Mouse (Mus musculus) embryonic facial prominence, embryonic 15.5 days (tissue): ENCODE measurements around the gene Ugt1a9. TPM values are rescaled to one million over a fixed set of nuclear protein-coding genes. Genes with fewer than 3 reads are reported as not detected.

ENCODE experiments used
- ATAC-seq: fragments of 200-750 bp; cut with Nextera tagmentation; 2 replicates; pipeline ENCODE4 v1.8.0; 2017; ENCODE audit warnings: low read depth, moderate TSS enrichment; ENCODE audit not compliant: insufficient number of reproducible peaks, low FRiP score, low TSS enrichment
- H3K27ac ChIP-seq: fragments of 300-500 bp; sonication (generic); replicated peaks from 2 replicates; pipeline ENCODE4 v1.5.1; 2015; ENCODE audit warnings: mild to moderate bottlenecking, inconsistent platforms
- H3K27me3 ChIP-seq: fragments of 300-500 bp; sonication (generic); 2 replicates; pipeline ENCODE4 v1.6.1; 2015; ENCODE audit warnings: inconsistent platforms
- H3K36me3 ChIP-seq: fragments of 300-500 bp; sonication (generic); 2 replicates; pipeline ENCODE4 v1.6.1; 2015; ENCODE audit warnings: mild to moderate bottlenecking, inconsistent platforms
- H3K4me1 ChIP-seq: fragments of 300-500 bp; sonication (generic); 2 replicates; pipeline ENCODE4 v1.6.1; 2015; ENCODE audit warnings: inconsistent platforms
- H3K4me2 ChIP-seq: fragments of 300-500 bp; sonication (generic); replicated peaks from 2 replicates; pipeline ENCODE4 v1.6.1; 2015; ENCODE audit warnings: mild to moderate bottlenecking, inconsistent platforms
- H3K4me3 ChIP-seq: fragments of 300-500 bp; sonication (generic); replicated peaks from 2 replicates; pipeline ENCODE4 v1.5.1; 2015; ENCODE audit warnings: mild to moderate bottlenecking, inconsistent platforms
- H3K9ac ChIP-seq: fragments of 300-500 bp; sonication (generic); 2 replicates; pipeline ENCODE4 v1.6.1; 2015; ENCODE audit warnings: inconsistent platforms
- H3K9me3 ChIP-seq: fragments of 300-500 bp; sonication (generic); replicated peaks from 2 replicates; pipeline ENCODE4 v1.6.1; 2016; ENCODE audit warnings: inconsistent platforms
- WGBS: fragments of 180-500 bp; shearing (Covaris S2); methylation state at CpG from one replicate; pipeline ENCODE4 v1.1.7; 2015; 5-methylcytosine and 5-hydroxymethylcytosine counted together
- polyA plus RNA-seq: library from polyadenylated mRNA; unstranded; fragments of >200 nt; fragmentation: Nextera tagmentation; extraction: Ambion mirVana; gene quantifications from 2 replicates; pipeline ENCODE4 v1.2.1, GENCODE M21; 2015

Ugt1a9 gene
- polyA plus RNA-seq, 1 experiment from 2014 or later, result not detected

- Histone ChIP-seq H3K4me1 (peaks cover 9% of the 10 kb centered on the region), H3K36me3 (peaks cover 95% of the 10 kb centered on the region), H3K27ac (no peak overlapping the region), H3K4me3 (no peak overlapping the region), H3K27me3 (no peaks in the 10 kb centered on the region), H3K4me2 (no peak overlapping the region), H3K9me3 (no peaks in the 10 kb centered on the region; the same call in 1 of the 2 replicates), H3K9ac (no peak overlapping the region)
- 89% methylated on average over 5 of the region's 5 CpGs for WGBS
- ATAC-seq, result no peak
Measured at GRCm38 (mm10) chr1:88263778-88264177, 193.2 kb downstream of the Ugt1a9 start.

DNA sequence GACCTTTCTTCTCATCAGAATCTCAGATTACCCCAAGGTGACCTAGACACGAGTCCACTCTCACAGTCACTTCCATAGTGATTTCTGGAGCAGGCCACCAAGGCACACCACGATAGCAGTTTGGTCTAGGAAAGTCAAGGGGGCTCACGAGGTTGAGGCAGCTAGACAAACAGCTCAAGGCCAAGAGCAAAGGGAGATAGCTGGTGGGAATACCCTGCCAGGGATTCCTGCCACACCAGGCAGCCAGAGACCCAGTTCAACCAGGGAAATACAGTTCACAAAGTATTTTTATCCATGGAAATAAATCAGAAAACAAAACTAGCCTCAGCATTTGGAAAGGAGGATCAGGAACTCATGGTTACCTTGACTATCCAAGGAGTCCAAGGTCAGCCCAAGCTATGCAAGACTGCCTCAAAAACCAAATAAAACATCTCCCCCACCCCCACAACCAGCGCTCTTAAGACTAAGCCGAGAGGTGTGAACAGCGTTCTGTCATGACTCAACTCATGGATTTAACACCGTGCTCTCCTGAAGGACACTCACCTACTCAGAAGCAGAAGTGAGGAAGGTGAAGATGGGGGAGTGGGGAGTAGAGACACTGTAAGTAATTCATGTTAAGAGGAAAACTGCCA is 193.8 kb downstream of the Ugt1a9 start:
- Histone ChIP-seq H3K36me3 (peaks cover 100% of the 10 kb centered on the region), H3K4me1 (peaks cover 5% of the 10 kb centered on the region), H3K9me3 (no peaks in the 10 kb centered on the region; the same call in 1 of the 2 replicates), H3K27me3 (no peaks in the 10 kb centered on the region), H3K9ac (no peak overlapping the region), H3K4me3 (no peak overlapping the region), H3K4me2 (no peak overlapping the region), H3K27ac (no peak overlapping the region)
- ATAC-seq, result no peak
- WGBS, result 90% methylated on average over 7 of the region's 7 CpGs

GRCm38 (mm10) chr1:88264869-88265240 is 194.3 kb downstream of the Ugt1a9 start:
- Histone ChIP-seq H3K27me3 (no peaks in the 10 kb centered on the region), H3K4me2 (no peak overlapping the region), H3K9ac (no peak overlapping the region), H3K4me3 (no peak overlapping the region), H3K27ac (no peak overlapping the region), H3K36me3 (peaks cover 100% of the 10 kb centered on the region), H3K9me3 (no peaks in the 10 kb centered on the region; the same call in 1 of the 2 replicates), H3K4me1 (peaks cover 4% of the 10 kb centered on the region)
- no peak for ATAC-seq
- WGBS, result 80% methylated on average over 4 of the region's 4 CpGs

- Histone ChIP-seq H3K4me1 (peaks cover 4% of the 10 kb centered on the region), H3K9me3 (no peaks in the 10 kb centered on the region; the same call in 1 of the 2 replicates), H3K36me3 (peaks cover 90% of the 10 kb centered on the region), H3K27ac (no peak overlapping the region), H3K4me2 (no peak overlapping the region), H3K27me3 (no peaks in the 10 kb centered on the region), H3K4me3 (no peak overlapping the region), H3K9ac (no peak overlapping the region)
- WGBS, result 89% methylated on average over 13 of the region's 13 CpGs
- no peak for ATAC-seq
Measured at GRCm38 (mm10) chr1:88266123-88266522, 195.5 kb downstream of the Ugt1a9 start.

- Histone ChIP-seq H3K9me3 (no peaks in the 10 kb centered on the region; the same call in 1 of the 2 replicates), H3K27ac (no peak overlapping the region), H3K4me1 (no peaks in the 10 kb centered on the region), H3K36me3 (peaks cover 86% of the 10 kb centered on the region), H3K4me3 (no peak overlapping the region), H3K4me2 (no peak overlapping the region), H3K27me3 (no peaks in the 10 kb centered on the region), H3K9ac (no peak overlapping the region)
- no peak for ATAC-seq
- 93% methylated on average over 6 of the region's 6 CpGs for WGBS
Measured at GRCm38 (mm10) chr1:88267489-88267888, 196.9 kb downstream of the Ugt1a9 start.

- no peaks in the 10 kb centered on the region for H3K27me3 ChIP-seq
- H3K4me1 ChIP-seq, result no peaks in the 10 kb centered on the region
- no peaks in the 10 kb centered on the region; the same call in 1 of the 2 replicates for H3K9me3 ChIP-seq
- peaks cover 86% of the 10 kb centered on the region for H3K36me3 ChIP-seq
- no peak overlapping the region for H3K27ac ChIP-seq
- H3K4me3 ChIP-seq, result no peak overlapping the region
- H3K9ac ChIP-seq, result no peak overlapping the region
- ATAC-seq, result no peak
- no peak overlapping the region for H3K4me2 ChIP-seq
- 85% methylated on average over 6 of the region's 6 CpGs for WGBS
Measured at GRCm38 (mm10) chr1:88268070-88268469, 197.5 kb downstream of the Ugt1a9 start.

Other genes starting within 250 kb of the Ugt1a9 start
- 28.9 and 29.8 TPM in 2 replicates for gene Dgkd, start 217.5 kb upstream of the Ugt1a9 start, polyA plus RNA-seq
- 40.2 and 42.5 TPM in 2 replicates for gene Usp40, start 62.2 kb upstream of the Ugt1a9 start, polyA plus RNA-seq
- gene Ugt1a10, start 15.4 kb upstream of the Ugt1a9 start, polyA plus RNA-seq, result not detected in 2 replicates
- gene Ugt1a8, start 17.0 kb downstream of the Ugt1a9 start, polyA plus RNA-seq, result not detected in 2 replicates
- gene Ugt1a7c, start 24.3 kb downstream of the Ugt1a9 start, polyA plus RNA-seq, result 3.0 and 4.9 TPM in 2 replicates
- gene Ugt1a6b, start 32.5 kb downstream of the Ugt1a9 start, polyA plus RNA-seq, result 2.1 and 3.7 TPM in 2 replicates
- gene Ugt1a6a, start 64.0 kb downstream of the Ugt1a9 start, polyA plus RNA-seq, result 16.8 and 18.0 TPM in 2 replicates
- not detected in 2 replicates for gene Ugt1a5, start 95.2 kb downstream of the Ugt1a9 start, polyA plus RNA-seq
- gene Ugt1a2, start 129.8 kb downstream of the Ugt1a9 start, polyA plus RNA-seq, result 0.33 TPM in 1 of 2 replicates, not detected in the other
- 9.4 and 10.8 TPM in 2 replicates for gene Dnajb3, start 135.0 kb downstream of the Ugt1a9 start, polyA plus RNA-seq
- gene Ugt1a1, start 141.2 kb downstream of the Ugt1a9 start, polyA plus RNA-seq, result 2.0 and 2.2 TPM in 2 replicates
- gene Mroh2a, start 156.2 kb downstream of the Ugt1a9 start, polyA plus RNA-seq, result 0.98 and 1.4 TPM in 2 replicates
- 153 and 161 TPM in 2 replicates for gene Hjurp, start 206.8 kb downstream of the Ugt1a9 start, polyA plus RNA-seq
- 0.05 TPM in 1 of 2 replicates, not detected in the other for gene Trpm8, start 206.9 kb downstream of the Ugt1a9 start, polyA plus RNA-seq